Mouse (Mus musculus) spleen, adult 18-20 months (tissue): ENCODE measurements around the gene Blm.
"Not testable (repeated sequence)": the region's sequence is repeated elsewhere in the genome, so short reads cannot be mapped to it uniquely, and the experiment has no call there.

Experiments
- DNase-seq, 2 experiments: peaks; one replicate each; pipeline ENCODE4 v3.0.0; 2022; ENCODE audit warnings: mixed read lengths in 2 of 2

Gene Blm

GRCm38 (mm10) chr7:80531087-80531486, 3.8 kb downstream of the Blm start:
- DNase-seq, result no peak

GRCm38 (mm10) chr7:80530646-80531045, 4.3 kb downstream of the Blm start:
- DNase-seq, result no peak

GRCm38 (mm10) chr7:80526698-80527097, 8.2 kb downstream of the Blm start:
- no peak for DNase-seq

GRCm38 (mm10) chr7:80512408-80513085, 22.4 kb downstream of the Blm start:
- no peak for DNase-seq

- DNase-seq, result not testable (repeated sequence)
These were observed 27.2 kb downstream of the Blm start for GRCm38 (mm10) chr7:80507697-80508096.

- DNase-seq, result no peak
These were observed 28.9 kb downstream of the Blm start for GRCm38 (mm10) chr7:80506007-80506406.

- no peak for DNase-seq
These were observed 30.0 kb downstream of the Blm start for GRCm38 (mm10) chr7:80504920-80505319.

GRCm38 (mm10) chr7:80501006-80501405, 33.9 kb downstream of the Blm start:
- no peak for DNase-seq

GRCm38 (mm10) chr7:80500099-80500498, 34.8 kb downstream of the Blm start:
- no peak for DNase-seq

- DNase-seq, result no peak
These were observed 35.5 kb downstream of the Blm start for GRCm38 (mm10) chr7:80499190-80499962.

- no peak for DNase-seq
These were observed 38.3 kb downstream of the Blm start for GRCm38 (mm10) chr7:80496656-80497055.

- no peak for DNase-seq
These were observed 39.7 kb downstream of the Blm start for GRCm38 (mm10) chr7:80495210-80495609.

- DNase-seq, result no peak
These were observed 42.9 kb downstream of the Blm start for GRCm38 (mm10) chr7:80491995-80492394.

- no peak for DNase-seq
These were observed 43.8 kb downstream of the Blm start for GRCm38 (mm10) chr7:80491086-80491485.

GRCm38 (mm10) chr7:80490351-80490750, 44.6 kb downstream of the Blm start:
- no peak for DNase-seq

GRCm38 (mm10) chr7:80489445-80489844, 45.5 kb downstream of the Blm start:
- DNase-seq, result no peak

GRCm38 (mm10) chr7:80487239-80487638, 47.7 kb downstream of the Blm start:
- no peak for DNase-seq

GRCm38 (mm10) chr7:80480097-80480496, 54.8 kb downstream of the Blm start:
- no peak for DNase-seq

- DNase-seq, result no peak
These were observed 61.1 kb downstream of the Blm start for GRCm38 (mm10) chr7:80473837-80474236.

GRCm38 (mm10) chr7:80468851-80469250, 66.1 kb downstream of the Blm start:
- no peak for DNase-seq

- DNase-seq, result no peak
These were observed 67.6 kb downstream of the Blm start for GRCm38 (mm10) chr7:80467334-80467733.

- DNase-seq, result no peak
These were observed 70.1 kb downstream of the Blm start for GRCm38 (mm10) chr7:80464831-80465230.

- DNase-seq, result no peak
These were observed 73.0 kb downstream of the Blm start for GRCm38 (mm10) chr7:80461891-80462290.

GRCm38 (mm10) chr7:80460892-80461291, 74.0 kb downstream of the Blm start:
- no peak for DNase-seq
